Mouse (Mus musculus) heart, adult 18-20 months (tissue): Measurements from ENCODE around the gene Coro1c. TPM values are rescaled to one million over a fixed set of nuclear protein-coding genes. Genes with fewer than 3 reads are reported as not detected.

Source experiments
- DNase-seq, 2 experiments: peaks; one replicate each; pipeline ENCODE4 v3.0.0; 2021 to 2022; ENCODE audit warnings: mixed read lengths in 1 of 2
- total RNA-seq, 2 experiments: library from RNA; stranded (reverse); gene quantifications; 2 replicates each; pipeline ENCODE4 v1.2.3; 2021

The Coro1c gene
- total RNA-seq, 2 experiments from 2014 or later: 30.3 to 33.1 TPM

- DNase-seq: no peak
Measured at GRCm38 (mm10) chr5:113797149-113797882, 111.2 kb downstream of the Coro1c start.

GRCm38 (mm10) chr5:113796401-113797148 is 112.0 kb downstream of the Coro1c start:
- DNase-seq: no peak

Other genes starting within 250 kb of the Coro1c start
- not detected for gene 1700069L16Rik, start 184.0 kb downstream of the Coro1c start, total RNA-seq
- 1 to 10 TPM; 8.6 to 8.7 TPM for gene Ficd, start 173.0 kb downstream of the Coro1c start, total RNA-seq
- 10 to 100 TPM in 1 of 2 experiments, 1 to 10 TPM in 1; 9.9 to 11.3 TPM for gene Sart3, start 136.2 kb downstream of the Coro1c start, total RNA-seq
- gene Iscu, start 136.0 kb downstream of the Coro1c start, total RNA-seq: 100 to 1,000 TPM; 207 to 210 TPM
- gene Tmem119, start 108.2 kb downstream of the Coro1c start, total RNA-seq: 1 to 10 TPM; 2.7 to 5.1 TPM
- 1 to 10 TPM; 4.4 to 7.3 TPM for gene Selplg, start 76.1 kb downstream of the Coro1c start, total RNA-seq
- 10 to 100 TPM; 13.5 to 13.6 TPM for gene Ssh1, start 85.1 kb upstream of the Coro1c start, total RNA-seq
- gene Dao, start 94.9 kb upstream of the Coro1c start, total RNA-seq: not detected
- 10 to 100 TPM; 10.4 to 11.6 TPM for gene Usp30, start 156.7 kb upstream of the Coro1c start, total RNA-seq
- not detected for gene Svop, start 182.8 kb upstream of the Coro1c start, total RNA-seq
- 1 to 10 TPM; 1.3 to 1.5 TPM for gene Alkbh2, start 219.5 kb upstream of the Coro1c start, total RNA-seq
- gene Ung, start 221.6 kb upstream of the Coro1c start, total RNA-seq: 10 to 100 TPM; 24.8 to 26.0 TPM
- gene Acacb, start 237.8 kb upstream of the Coro1c start, total RNA-seq: 100 to 1,000 TPM; 238 to 247 TPM